Mouse (Mus musculus) embryonic fibroblast, embryonic 13.5 days (primary cell): ENCODE data around the gene Hddc3. TPM values are rescaled to one million over a fixed set of nuclear protein-coding genes. Genes with fewer than 3 reads are reported as not detected.
"Not testable (repeated sequence)": the region's sequence is repeated elsewhere in the genome, so short reads cannot be mapped to it uniquely, and the experiment has no call there.

Source experiments
- H3K27ac ChIP-seq: 2 replicates; pipeline ENCODE4 v1.5.1; 2012; ENCODE audit warnings: low read length, control low read depth, inconsistent platforms; ENCODE audit not compliant: insufficient read depth
- H3K4me1 ChIP-seq: 2 replicates; pipeline ENCODE4 v1.6.1; 2011; ENCODE audit warnings: low read length; ENCODE audit not compliant: control insufficient read depth, insufficient read depth
- H3K4me3 ChIP-seq: 2 replicates; pipeline ENCODE4 v1.5.1; 2011; ENCODE audit warnings: mild to moderate bottlenecking, control low read depth, low read length; ENCODE audit not compliant: insufficient read depth
- CTCF ChIP-seq: IDR thresholded peaks from 2 replicates; pipeline ENCODE4 v1.5.1; 2011; ENCODE audit warnings: mild to moderate bottlenecking, control low read depth, low read length, moderate library complexity, borderline replicate concordance; ENCODE audit not compliant: insufficient read depth
- POLR2A ChIP-seq: IDR thresholded peaks from 2 replicates; pipeline ENCODE4 v1.6.1; 2011; ENCODE audit warnings: low read depth, mild to moderate bottlenecking, control low read depth, low read length, moderate library complexity
- polyA plus RNA-seq: library from polyadenylated mRNA; stranded (reverse); fragments of >200 nt; gene quantifications from 2 replicates; pipeline ENCODE4 v1.2.4, GENCODE M21; 2011; ENCODE audit warnings: low read depth; ENCODE audit not compliant: missing spikeins, insufficient read length

Gene Hddc3
- polyA plus RNA-seq, 1 experiment, result 12.2 TPM

DNA sequence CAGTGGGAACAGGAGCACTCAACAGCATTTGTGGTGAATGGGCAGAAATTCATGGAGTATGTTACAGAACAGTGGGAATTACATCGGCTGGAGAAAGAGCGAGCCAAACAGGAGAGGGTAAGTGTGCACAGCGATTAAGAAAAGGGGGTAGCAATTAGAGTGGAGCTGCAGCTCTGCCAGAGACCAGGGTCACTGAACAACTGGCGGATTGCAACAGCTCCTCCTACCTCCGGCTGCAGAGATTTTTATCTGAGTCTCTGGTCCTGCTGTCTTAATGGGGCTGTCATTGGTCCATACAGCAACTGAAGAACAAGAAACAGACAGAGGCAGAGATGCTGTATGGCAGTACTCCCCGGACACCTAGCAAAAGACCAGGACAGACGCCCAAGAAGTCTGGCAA is 32.1 kb upstream of the Hddc3 start:
- Histone ChIP-seq H3K27ac (no peak overlapping the region), H3K4me1 (no peaks in the 10 kb centered on the region), H3K4me3 (no peak overlapping the region)
- no peak for TF ChIP-seq POLR2A
- TF ChIP-seq CTCF, result no peak

- H3K4me3 ChIP-seq, result no peak overlapping the region
- no peaks in the 10 kb centered on the region for H3K4me1 ChIP-seq
- no peak overlapping the region for H3K27ac ChIP-seq
- no peak for TF ChIP-seq POLR2A
- TF ChIP-seq CTCF, result no peak
These were observed 27.2 kb upstream of the Hddc3 start for GRCm38 (mm10) chr7:80315733-80316132.

DNA sequence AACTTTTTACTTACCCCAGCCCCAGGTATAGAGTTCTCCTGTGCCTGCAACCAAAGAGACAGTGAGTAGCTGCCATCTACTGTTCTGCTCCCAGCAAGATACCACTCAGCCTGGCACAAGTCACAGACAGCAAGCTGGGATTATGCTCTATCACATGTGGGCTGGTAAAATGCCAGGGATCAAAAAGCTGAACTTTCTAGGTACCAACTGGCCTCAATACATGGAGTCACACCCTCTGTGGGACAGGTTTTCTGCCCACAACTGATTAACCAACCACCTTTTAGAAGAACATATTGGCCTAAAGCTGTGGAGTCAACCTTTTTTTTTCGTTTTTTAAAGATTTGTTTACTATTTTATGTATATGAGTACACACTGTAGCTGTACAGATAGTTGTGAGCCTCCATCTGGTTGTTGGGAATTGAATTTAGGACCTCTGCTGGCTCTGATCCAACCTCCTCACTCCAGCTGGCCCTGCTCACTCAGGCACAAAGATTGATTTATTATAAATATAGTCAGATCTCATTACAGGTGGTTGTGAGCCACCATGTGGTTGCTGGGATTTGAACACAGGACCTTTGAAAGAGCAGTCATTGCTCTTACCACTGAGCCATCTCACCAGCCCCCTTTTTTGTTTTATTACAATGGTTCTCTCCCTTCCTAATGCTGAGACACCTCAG is 25.3 kb upstream of the Hddc3 start:
- Histone ChIP-seq H3K4me3 (no peak overlapping the region), H3K27ac (no peak overlapping the region), H3K4me1 (no peaks in the 10 kb centered on the region)
- TF ChIP-seq POLR2A, result no peak
- TF ChIP-seq CTCF, result no peak

- TF ChIP-seq POLR2A, result no peak
- no peak for TF ChIP-seq CTCF
- no peak overlapping the region for H3K4me3 ChIP-seq
- no peak overlapping the region for H3K27ac ChIP-seq
- H3K4me1 ChIP-seq, result no peaks in the 10 kb centered on the region
These were observed 24.2 kb upstream of the Hddc3 start for GRCm38 (mm10) chr7:80318670-80319069.

GRCm38 (mm10) chr7:80319846-80320496 is 22.9 kb upstream of the Hddc3 start:
- no peak for TF ChIP-seq POLR2A
- TF ChIP-seq CTCF, result no peak
- no peak overlapping the region for H3K27ac ChIP-seq
- H3K4me1 ChIP-seq, result no peaks in the 10 kb centered on the region
- no peak overlapping the region for H3K4me3 ChIP-seq

DNA sequence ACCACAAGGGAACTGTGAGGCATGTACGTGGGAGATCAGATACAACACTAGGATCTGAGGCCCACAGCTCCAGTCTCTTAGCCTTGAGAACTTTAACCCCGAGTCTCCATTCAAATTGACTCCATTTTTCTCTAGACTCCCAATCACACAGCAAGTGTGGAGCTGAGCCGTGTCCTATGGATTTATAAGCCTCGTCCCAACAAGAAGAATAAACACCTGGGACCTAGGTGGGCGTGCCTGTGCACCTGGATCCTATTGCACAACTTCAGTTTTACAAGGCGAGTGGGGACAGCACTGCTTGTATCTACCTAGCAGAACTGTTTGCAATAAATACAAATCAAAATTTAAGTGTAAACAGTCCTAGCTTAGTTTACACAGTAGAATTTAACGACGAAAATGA is 19.6 kb upstream of the Hddc3 start:
- no peaks in the 10 kb centered on the region for H3K4me1 ChIP-seq
- H3K27ac ChIP-seq, result no peak overlapping the region; the same call in 1 of the 2 replicates
- peak overlapping the region; percentile 72 for H3K4me3 ChIP-seq
- TF ChIP-seq POLR2A (no peak), CTCF (no peak)

DNA sequence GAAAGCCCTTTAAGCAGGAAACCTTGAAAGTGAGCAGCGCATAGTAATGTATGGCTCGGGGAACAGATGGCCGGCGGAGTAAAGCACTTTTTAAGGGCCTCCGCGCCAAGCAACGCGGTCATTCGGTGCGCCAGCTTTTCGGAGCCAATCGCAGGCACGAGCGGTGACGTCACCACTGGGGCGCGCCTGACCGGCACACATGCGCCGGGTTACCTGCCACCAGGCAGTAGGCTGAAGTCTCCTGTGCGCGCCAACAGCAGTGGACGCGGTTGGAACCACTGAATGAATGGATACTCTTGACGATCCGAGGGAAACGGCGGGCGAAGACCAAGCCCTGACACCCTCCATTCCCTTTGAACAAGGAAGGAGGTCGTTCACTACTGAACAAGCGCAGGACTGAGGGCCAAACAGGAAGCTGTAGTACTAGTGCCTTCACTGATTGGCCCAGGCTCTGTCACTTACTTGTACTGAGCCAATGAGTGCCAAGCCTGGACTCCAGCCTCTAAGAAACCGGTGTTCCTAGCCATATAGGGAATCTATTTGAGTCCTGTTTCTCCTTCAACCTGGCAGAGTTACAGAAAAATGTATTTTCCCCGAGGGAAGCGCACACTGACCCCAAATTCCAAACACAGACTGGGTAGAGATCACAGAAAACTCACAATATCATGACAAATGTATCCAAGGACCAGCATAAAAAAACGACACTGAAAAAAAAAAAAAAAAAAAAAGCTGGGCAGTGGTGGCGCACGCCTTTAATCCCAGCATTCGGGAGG is 18.7 kb upstream of the Hddc3 start, which contains the start of gene Rccd1:
Gene Rccd1 (minus strand): TSS at position 412 of the 773 bp plus-strand sequence.
- Histone ChIP-seq H3K27ac (peak within 1 kb of the TSS; percentile 85), H3K4me3 (peak within 1 kb of the TSS; percentile 72), H3K4me1 (no peaks in the 10 kb centered on the region)
- peak; percentile 83 for TF ChIP-seq POLR2A
- TF ChIP-seq CTCF, result no peak

- peak overlapping the region; percentile 36; the same call in 1 of the 2 replicates for H3K27ac ChIP-seq
These were observed 18.1 kb upstream of the Hddc3 start for GRCm38 (mm10) chr7:80324816-80325119.

GRCm38 (mm10) chr7:80325292-80325868 is 17.5 kb upstream of the Hddc3 start:
- no peak overlapping the region for H3K4me3 ChIP-seq
- no peak for TF ChIP-seq CTCF
- TF ChIP-seq POLR2A, result no peak
- peak overlapping the region; percentile 36; the same call in 1 of the 2 replicates for H3K27ac ChIP-seq
- no peaks in the 10 kb centered on the region for H3K4me1 ChIP-seq

More at GRCm38 (mm10) chr7:80324816-80325119, 18.1 kb upstream of the Hddc3 start:
- not testable (repeated sequence) for H3K4me1 ChIP-seq, H3K4me3 ChIP-seq

- Histone ChIP-seq H3K4me3 (no peak overlapping the region), H3K27ac (no peak overlapping the region), H3K4me1 (no peaks in the 10 kb centered on the region)
- no peak for TF ChIP-seq CTCF
- no peak for TF ChIP-seq POLR2A
These were observed 16.8 kb upstream of the Hddc3 start for GRCm38 (mm10) chr7:80326076-80326475.
